Mouse (Mus musculus): ENCODE measurements around the gene Ddx50. TPM values are rescaled to one million over a fixed set of nuclear protein-coding genes. Genes with fewer than 3 reads are reported as not detected.
A peak's percentile ranks its signal among the peaks of the same experiment; 100 is the strongest.

Gene Ddx50
- polyA plus RNA-seq (2014; fragmentation: Nextera tagmentation; extraction: Ambion mirVana): 122 and 134 TPM in 2 replicates

DNA sequence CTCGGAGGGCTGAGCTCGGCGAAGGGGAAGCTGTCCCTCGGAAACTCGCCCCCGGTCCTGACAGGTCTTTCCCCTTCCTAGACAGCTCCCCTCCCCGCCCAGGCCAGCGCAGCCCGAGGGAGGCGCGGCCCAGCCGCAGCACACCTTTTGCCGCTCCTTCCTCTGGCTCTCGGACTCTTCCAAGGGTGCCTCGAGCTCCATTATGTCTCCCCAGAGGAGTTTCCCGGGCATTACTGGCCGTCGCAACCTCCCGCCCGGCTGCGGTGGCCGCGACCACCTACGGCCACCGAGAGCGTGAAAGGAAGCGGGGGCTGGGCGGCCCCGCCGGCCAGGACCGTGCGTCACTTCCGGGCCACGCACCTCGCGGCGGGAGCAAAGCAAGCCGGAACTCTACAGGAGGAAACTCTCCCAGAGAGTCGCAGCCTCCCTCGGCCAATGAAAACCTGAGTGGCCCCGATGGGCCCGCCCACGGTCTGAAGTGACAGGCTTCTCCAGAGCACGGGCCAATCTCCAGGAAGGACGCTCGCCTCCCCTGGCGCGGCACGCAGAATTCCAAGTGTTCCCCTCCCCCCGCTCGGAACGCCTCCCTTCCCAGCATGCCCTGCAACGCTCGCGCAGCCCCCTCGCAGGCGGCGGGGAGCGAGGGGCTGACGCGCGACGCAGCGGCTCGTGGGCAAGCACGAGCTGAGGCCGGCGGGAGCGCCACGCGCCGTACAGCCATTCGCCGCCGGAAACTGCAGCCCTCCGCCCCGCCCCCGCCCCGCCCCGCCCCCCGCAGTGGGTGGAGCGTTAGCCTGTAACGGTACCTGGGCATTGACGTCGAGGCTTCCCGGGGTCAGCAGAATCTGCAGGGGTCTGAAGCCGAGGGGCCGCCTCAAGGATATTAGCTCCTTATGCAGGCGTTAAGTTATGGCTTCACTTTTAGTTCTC is at the start of gene Ddx50:
Ddx50 (minus strand) TSS at position 338 of the 930 bp plus-strand sequence.
- H3K9me3 ChIP-seq (ENCODE audit: control insufficient read depth, low read length): no peaks in the 10 kb centered on the region
- DNase-seq (ENCODE audit: low spot score) (peak; percentile 100), ATAC-seq (replicated peaks; ENCODE audit: low FRiP score) (peak; percentile 100)
- peak within 1 kb of the TSS; percentile 88 for H3K27ac ChIP-seq (ENCODE audit: low read depth, low read length)
- under 1% methylated on average over 75 of the region's 89 CpGs for WGBS
- no peaks in the 10 kb centered on the region for H3K36me3 ChIP-seq (ENCODE audit: control insufficient read depth, insufficient read depth, low read length)
- H3K27me3 ChIP-seq (ENCODE audit: control insufficient read depth, insufficient read depth, low read length): no peaks in the 10 kb centered on the region
- H3K4me1 ChIP-seq (replicated peaks; ENCODE audit: control insufficient read depth, insufficient read depth, low read length): no peaks in the 10 kb centered on the region; the same call in 1 of the 2 replicates
- H3K9ac ChIP-seq (ENCODE audit: low read length): peak within 1 kb of the TSS; percentile 87
- H3K4me3 ChIP-seq (ENCODE audit: low read depth, low read length): peak within 1 kb of the TSS; percentile 94
- H3K4me2 ChIP-seq (ENCODE audit: low read depth, low read length, severe bottlenecking): peak within 1 kb of the TSS; percentile 64

GRCm38 (mm10) chr10:62692771-62693170 is 41.8 kb upstream of the Ddx50 start:
- H3K27me3 ChIP-seq (ENCODE audit: control insufficient read depth, insufficient read depth, low read length): peaks cover 3% of the 10 kb centered on the region; the same call in 1 of the 2 replicates
- no peaks in the 10 kb centered on the region for H3K36me3 ChIP-seq (ENCODE audit: control insufficient read depth, insufficient read depth, low read length)
- 63% methylated on average over 8 of the region's 8 CpGs for WGBS
- H3K27ac ChIP-seq (ENCODE audit: low read depth, low read length): no peak overlapping the region
- H3K9ac ChIP-seq (ENCODE audit: low read length): no peak overlapping the region
- H3K9me3 ChIP-seq (ENCODE audit: control insufficient read depth, low read length): no peaks in the 10 kb centered on the region
- peaks cover 3% of the 10 kb centered on the region; the same call in 1 of the 2 replicates for H3K4me1 ChIP-seq (replicated peaks; ENCODE audit: control insufficient read depth, insufficient read depth, low read length)
- H3K4me2 ChIP-seq (ENCODE audit: low read depth, low read length, severe bottlenecking): no peak overlapping the region
- ATAC-seq (replicated peaks; ENCODE audit: low FRiP score): no peak
- DNase-seq (ENCODE audit: low spot score): no peak
- no peak overlapping the region for H3K4me3 ChIP-seq (ENCODE audit: low read depth, low read length)

DNA sequence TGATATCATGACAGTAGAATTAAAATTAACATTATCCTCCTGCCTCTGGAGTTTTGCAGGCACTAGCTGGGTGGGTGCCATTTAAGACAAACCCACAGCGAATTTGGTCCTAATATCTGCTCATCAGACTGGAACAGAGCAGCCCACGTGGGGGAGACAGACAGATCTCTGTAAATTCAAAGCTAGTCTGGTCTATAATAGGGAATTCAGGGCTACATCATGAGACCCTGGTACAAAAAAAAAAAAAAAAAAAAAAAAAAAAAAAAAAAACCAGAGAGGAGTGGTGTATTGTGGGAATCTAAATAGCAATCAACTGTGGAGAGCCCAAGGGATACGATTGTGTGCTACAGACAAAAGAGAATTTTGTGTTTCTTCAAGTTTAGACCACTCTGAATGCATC is 41.2 kb upstream of the Ddx50 start:
- H3K27ac ChIP-seq (ENCODE audit: low read depth, low read length): no peak overlapping the region
- H3K4me3 ChIP-seq (ENCODE audit: low read depth, low read length): no peak overlapping the region
- DNase-seq (ENCODE audit: low spot score) (no peak), ATAC-seq (replicated peaks; ENCODE audit: low FRiP score) (no peak)
- H3K36me3 ChIP-seq (ENCODE audit: control insufficient read depth, insufficient read depth, low read length): no peaks in the 10 kb centered on the region
- 81% methylated on average over 3 of the region's 3 CpGs for WGBS
- H3K9me3 ChIP-seq (ENCODE audit: control insufficient read depth, low read length): no peaks in the 10 kb centered on the region
- peaks cover 9% of the 10 kb centered on the region for H3K4me1 ChIP-seq (replicated peaks; ENCODE audit: control insufficient read depth, insufficient read depth, low read length)
- H3K4me2 ChIP-seq (ENCODE audit: low read depth, low read length, severe bottlenecking): no peak overlapping the region
- H3K27me3 ChIP-seq (ENCODE audit: control insufficient read depth, insufficient read depth, low read length): peaks cover 3% of the 10 kb centered on the region; the same call in 1 of the 2 replicates
- no peak overlapping the region for H3K9ac ChIP-seq (ENCODE audit: low read length)

DNA sequence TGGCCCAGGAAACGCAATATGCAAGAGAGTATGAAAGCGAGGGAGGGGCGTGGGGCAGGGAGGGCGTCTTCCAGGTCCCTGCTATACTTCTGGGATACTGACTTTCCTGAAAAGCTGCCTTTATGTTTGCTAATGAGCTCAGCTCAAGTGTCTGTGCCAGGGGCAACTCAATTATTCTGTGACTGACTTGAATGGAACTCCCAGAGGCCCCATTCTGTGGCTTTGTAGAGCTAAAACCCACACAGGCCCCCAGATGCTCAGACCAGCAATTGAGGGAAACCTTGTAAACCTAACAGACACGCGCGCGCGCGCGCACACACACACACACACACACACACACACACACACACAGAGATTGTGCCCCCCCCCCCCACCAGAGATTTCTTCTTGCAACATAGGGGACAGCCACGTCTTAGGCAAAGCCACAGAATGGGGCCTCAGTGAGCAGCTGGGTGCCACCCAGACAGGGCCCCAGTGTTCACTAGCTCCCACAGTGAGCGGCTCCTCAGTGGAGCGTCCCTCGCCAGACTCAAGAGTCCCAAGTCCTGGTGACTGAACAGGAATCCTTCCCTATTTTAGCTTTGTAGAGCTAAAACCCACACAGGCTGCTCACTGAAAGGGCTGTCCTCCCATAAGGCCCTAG is 36.1 kb upstream of the Ddx50 start:
- ATAC-seq (replicated peaks; ENCODE audit: low FRiP score) (peak; percentile 83), DNase-seq (ENCODE audit: low spot score) (peak; percentile 75)
- H3K27me3 ChIP-seq (ENCODE audit: control insufficient read depth, insufficient read depth, low read length): peaks cover 20% of the 10 kb centered on the region
- H3K4me3 ChIP-seq (ENCODE audit: low read depth, low read length): no peak overlapping the region
- H3K9me3 ChIP-seq (ENCODE audit: control insufficient read depth, low read length): no peaks in the 10 kb centered on the region
- H3K4me2 ChIP-seq (ENCODE audit: low read depth, low read length, severe bottlenecking): peak overlapping the region; percentile 34
- H3K27ac ChIP-seq (ENCODE audit: low read depth, low read length): no peak overlapping the region; the same call in 1 of the 2 replicates
- WGBS: 9% methylated on average over 15 of the region's 15 CpGs
- H3K9ac ChIP-seq (ENCODE audit: low read length): no peak overlapping the region
- H3K4me1 ChIP-seq (replicated peaks; ENCODE audit: control insufficient read depth, insufficient read depth, low read length): peaks cover 15% of the 10 kb centered on the region
- H3K36me3 ChIP-seq (ENCODE audit: control insufficient read depth, insufficient read depth, low read length): no peaks in the 10 kb centered on the region

DNA sequence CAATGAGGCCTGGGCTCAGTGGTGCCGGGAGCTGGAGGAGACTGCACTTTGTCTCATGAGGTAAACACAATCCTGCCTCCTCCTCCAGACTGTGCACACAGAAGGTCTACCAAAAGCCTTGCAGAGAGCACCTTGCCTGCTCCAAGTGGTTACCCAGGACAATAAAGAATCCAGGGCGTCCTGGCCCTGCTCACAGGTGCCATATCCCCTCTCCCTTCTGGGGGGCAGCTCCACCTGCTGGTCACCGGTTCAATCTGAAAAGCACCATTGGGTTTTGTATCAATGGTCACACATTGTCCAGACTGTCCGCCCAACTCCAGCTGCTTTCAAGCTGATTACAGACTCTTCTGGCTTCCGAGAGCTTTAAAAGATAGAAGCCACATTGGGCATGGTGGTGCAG is 32.0 kb upstream of the Ddx50 start:
- no peak overlapping the region for H3K27ac ChIP-seq (ENCODE audit: low read depth, low read length)
- H3K9me3 ChIP-seq (ENCODE audit: control insufficient read depth, low read length): peaks cover 4% of the 10 kb centered on the region; the same call in 1 of the 2 replicates
- peaks cover 17% of the 10 kb centered on the region for H3K27me3 ChIP-seq (ENCODE audit: control insufficient read depth, insufficient read depth, low read length)
- 64% methylated on average over 5 of the region's 5 CpGs for WGBS
- ATAC-seq (replicated peaks; ENCODE audit: low FRiP score): no peak
- H3K36me3 ChIP-seq (ENCODE audit: control insufficient read depth, insufficient read depth, low read length): no peaks in the 10 kb centered on the region
- no peak overlapping the region for H3K9ac ChIP-seq (ENCODE audit: low read length)
- peaks cover 14% of the 10 kb centered on the region for H3K4me1 ChIP-seq (replicated peaks; ENCODE audit: control insufficient read depth, insufficient read depth, low read length)
- peak; percentile 54 for DNase-seq (ENCODE audit: low spot score)
- H3K4me2 ChIP-seq (ENCODE audit: low read depth, low read length, severe bottlenecking): no peak overlapping the region
- H3K4me3 ChIP-seq (ENCODE audit: low read depth, low read length): no peak overlapping the region

DNA sequence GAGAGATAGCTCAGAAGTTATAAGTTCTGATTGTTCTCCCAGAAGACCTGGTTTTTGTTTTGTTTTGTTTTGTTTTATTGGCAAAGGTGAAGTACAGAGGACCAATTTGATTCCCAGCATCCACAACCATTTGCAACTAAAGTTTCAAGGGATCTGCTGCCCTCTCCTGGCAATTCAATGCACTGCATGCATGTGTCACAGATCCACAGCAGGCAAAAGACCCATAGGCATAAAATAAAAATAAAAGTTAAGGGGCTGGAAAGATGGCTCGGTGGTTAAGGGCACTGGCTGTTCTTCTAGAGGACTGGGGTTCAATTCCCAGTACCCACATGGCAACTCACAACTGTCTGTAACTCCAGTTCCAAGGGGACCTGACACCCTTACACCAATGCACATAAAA is 28.8 kb upstream of the Ddx50 start:
- DNase-seq (ENCODE audit: low spot score) (no peak), ATAC-seq (replicated peaks; ENCODE audit: low FRiP score) (no peak)
- no peak overlapping the region for H3K4me3 ChIP-seq (ENCODE audit: low read depth, low read length)
- no peaks in the 10 kb centered on the region for H3K4me1 ChIP-seq (replicated peaks; ENCODE audit: control insufficient read depth, insufficient read depth, low read length)
- H3K27ac ChIP-seq (ENCODE audit: low read depth, low read length): no peak overlapping the region
- H3K9ac ChIP-seq (ENCODE audit: low read length): no peak overlapping the region
- H3K4me2 ChIP-seq (ENCODE audit: low read depth, low read length, severe bottlenecking): no peak overlapping the region
- no peaks in the 10 kb centered on the region for H3K36me3 ChIP-seq (ENCODE audit: control insufficient read depth, insufficient read depth, low read length)
- H3K27me3 ChIP-seq (ENCODE audit: control insufficient read depth, insufficient read depth, low read length): peaks cover 9% of the 10 kb centered on the region
- H3K9me3 ChIP-seq (ENCODE audit: control insufficient read depth, low read length): peaks cover 4% of the 10 kb centered on the region; the same call in 1 of the 2 replicates
- WGBS: 71% methylated on average over 1 of the region's 1 CpGs

DNA sequence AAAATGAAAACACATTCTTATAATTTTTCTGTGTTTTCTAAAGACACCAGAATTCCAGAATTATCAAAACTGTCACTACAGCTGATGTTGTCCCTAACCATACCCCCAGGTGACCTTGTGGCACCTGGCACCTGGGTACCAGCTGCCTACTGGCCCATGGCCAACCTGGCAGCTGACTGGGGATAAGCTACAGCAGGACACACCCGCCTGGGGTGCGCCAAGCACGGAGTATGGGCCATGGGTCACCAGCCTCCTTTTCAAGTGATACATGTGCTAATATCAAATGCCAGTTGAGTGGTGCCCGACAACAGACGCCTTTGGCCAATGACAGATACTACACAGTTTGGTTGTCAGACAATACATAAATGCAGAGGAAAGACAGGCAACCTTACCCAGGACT is 26.3 kb upstream of the Ddx50 start:
- H3K27me3 ChIP-seq (ENCODE audit: control insufficient read depth, insufficient read depth, low read length): no peaks in the 10 kb centered on the region
- no peak overlapping the region for H3K27ac ChIP-seq (ENCODE audit: low read depth, low read length)
- peaks cover 4% of the 10 kb centered on the region; the same call in 1 of the 2 replicates for H3K9me3 ChIP-seq (ENCODE audit: control insufficient read depth, low read length)
- no peaks in the 10 kb centered on the region for H3K4me1 ChIP-seq (replicated peaks; ENCODE audit: control insufficient read depth, insufficient read depth, low read length)
- H3K4me3 ChIP-seq (ENCODE audit: low read depth, low read length): no peak overlapping the region
- DNase-seq (ENCODE audit: low spot score): no peak
- H3K4me2 ChIP-seq (ENCODE audit: low read depth, low read length, severe bottlenecking): no peak overlapping the region
- H3K36me3 ChIP-seq (ENCODE audit: control insufficient read depth, insufficient read depth, low read length): no peaks in the 10 kb centered on the region
- H3K9ac ChIP-seq (ENCODE audit: low read length): no peak overlapping the region
- 87% methylated on average over 5 of the region's 5 CpGs for WGBS
- no peak for ATAC-seq (replicated peaks; ENCODE audit: low FRiP score)

DNA sequence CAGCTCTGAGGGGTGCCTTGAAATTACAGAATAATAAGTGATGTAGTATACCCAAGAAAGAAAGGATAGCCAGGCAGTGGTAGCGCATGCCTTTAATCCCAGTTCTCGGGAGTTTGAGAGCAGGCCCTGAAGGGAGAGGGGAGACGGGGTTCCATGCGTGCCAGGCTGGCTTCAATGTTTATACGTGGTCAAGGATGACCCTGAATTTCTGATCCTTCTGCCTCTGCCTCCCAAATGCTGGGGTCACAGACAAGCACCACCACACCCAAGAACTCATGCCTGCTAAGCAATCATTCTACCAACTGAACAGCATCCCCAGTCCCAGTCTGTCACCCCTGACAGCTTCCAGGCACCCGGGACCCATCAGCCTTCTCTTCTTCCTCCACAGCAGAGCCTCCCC is 25.2 kb upstream of the Ddx50 start:
- Histone ChIP-seq H3K9ac (ENCODE audit: low read length) (no peak overlapping the region), H3K36me3 (ENCODE audit: control insufficient read depth, insufficient read depth, low read length) (no peaks in the 10 kb centered on the region), H3K27ac (ENCODE audit: low read depth, low read length) (no peak overlapping the region), H3K4me3 (ENCODE audit: low read depth, low read length) (no peak overlapping the region), H3K4me1 (replicated peaks; ENCODE audit: control insufficient read depth, insufficient read depth, low read length) (no peaks in the 10 kb centered on the region), H3K4me2 (ENCODE audit: low read depth, low read length, severe bottlenecking) (no peak overlapping the region), H3K9me3 (ENCODE audit: control insufficient read depth, low read length) (peaks cover 4% of the 10 kb centered on the region; the same call in 1 of the 2 replicates), H3K27me3 (ENCODE audit: control insufficient read depth, insufficient read depth, low read length) (no peaks in the 10 kb centered on the region; the same call in 1 of the 2 replicates)
- WGBS: 92% methylated on average over 6 of the region's 6 CpGs
- ATAC-seq (replicated peaks; ENCODE audit: low FRiP score) (no peak), DNase-seq (ENCODE audit: low spot score) (no peak)
